Mouse (Mus musculus) stomach, embryonic 14.5 days (tissue): Measurements from ENCODE around the gene Dgke. TPM values are rescaled to one million over a fixed set of nuclear protein-coding genes. Genes with fewer than 3 reads are reported as not detected.

Experiments
- ATAC-seq: fragments of 200-750 bp; cut with Nextera tagmentation; 2 replicates; pipeline ENCODE4 v1.8.0; 2017; ENCODE audit warnings: low read depth, moderate TSS enrichment; ENCODE audit not compliant: insufficient number of reproducible peaks, insufficient read depth, low FRiP score
- H3K27ac ChIP-seq: fragments of 300-500 bp; sonication (generic); 2 replicates; pipeline ENCODE4 v1.5.1; 2014; ENCODE audit warnings: mild to moderate bottlenecking, low read length, moderate library complexity, mixed read lengths
- H3K27me3 ChIP-seq: fragments of 300-500 bp; sonication (generic); 2 replicates; pipeline ENCODE4 v1.6.1; 2014; ENCODE audit warnings: low read length, control low read depth, mixed read lengths; ENCODE audit not compliant: control insufficient read depth, insufficient read depth
- H3K36me3 ChIP-seq: fragments of 300-500 bp; sonication (generic); 2 replicates; pipeline ENCODE4 v1.6.1; 2014; ENCODE audit warnings: mild to moderate bottlenecking, control low read depth, low read length, moderate library complexity, mixed read lengths; ENCODE audit not compliant: control insufficient read depth, insufficient read depth
- H3K4me1 ChIP-seq: fragments of 300-500 bp; sonication (generic); 2 replicates; pipeline ENCODE4 v1.6.1; 2014; ENCODE audit warnings: low read length, control low read depth, mixed read lengths; ENCODE audit not compliant: control insufficient read depth, insufficient read depth
- H3K4me2 ChIP-seq: fragments of 300-500 bp; sonication (generic); replicated peaks from 2 replicates; pipeline ENCODE4 v1.6.1; 2014; ENCODE audit warnings: low read depth, low read length, control low read depth
- H3K4me3 ChIP-seq: fragments of 300-500 bp; sonication (generic); 2 replicates; pipeline ENCODE4 v1.5.1; 2014; ENCODE audit warnings: low read depth, low read length, control low read depth
- H3K9ac ChIP-seq: fragments of 300-500 bp; sonication (generic); replicated peaks from 2 replicates; pipeline ENCODE4 v1.6.1; 2014; ENCODE audit warnings: low read depth, mild to moderate bottlenecking, control low read depth, low read length, moderate library complexity, mixed read lengths
- H3K9me3 ChIP-seq: fragments of 300-500 bp; sonication (generic); 2 replicates; pipeline ENCODE4 v1.6.1; 2016; ENCODE audit warnings: low read depth, low read length, control low read depth; ENCODE audit not compliant: control insufficient read depth
- WGBS: fragments of 180-500 bp; shearing (Covaris S2); extraction: QIAGEN DNeasy Blood & Tissue Kit; methylation state at CpG from one replicate; pipeline ENCODE4 v1.1.7; 2014; 5-methylcytosine and 5-hydroxymethylcytosine counted together
- polyA plus RNA-seq: library from polyadenylated mRNA; unstranded; fragments of >200 nt; fragmentation: Nextera tagmentation; extraction: Ambion mirVana; gene quantifications from 2 replicates; pipeline ENCODE4 v1.2.1, GENCODE M21; 2014

Dgke gene
- polyA plus RNA-seq, 1 experiment from 2014 or later: 5.2 TPM

- whole genome bisulfite sequencing: 20% methylated on average over 6 of the region's 6 CpGs
- Histone ChIP-seq H3K9ac (no peak overlapping the region), H3K4me1 (no peaks in the 10 kb centered on the region), H3K27me3 (no peaks in the 10 kb centered on the region), H3K4me2 (no peak overlapping the region), H3K4me3 (no peak overlapping the region), H3K27ac (no peak overlapping the region), H3K9me3 (no peaks in the 10 kb centered on the region), H3K36me3 (no peaks in the 10 kb centered on the region)
- ATAC-seq: no peak
Measured at GRCm38 (mm10) chr11:89069303-89069702, 2.7 kb upstream of the Dgke start.

DNA sequence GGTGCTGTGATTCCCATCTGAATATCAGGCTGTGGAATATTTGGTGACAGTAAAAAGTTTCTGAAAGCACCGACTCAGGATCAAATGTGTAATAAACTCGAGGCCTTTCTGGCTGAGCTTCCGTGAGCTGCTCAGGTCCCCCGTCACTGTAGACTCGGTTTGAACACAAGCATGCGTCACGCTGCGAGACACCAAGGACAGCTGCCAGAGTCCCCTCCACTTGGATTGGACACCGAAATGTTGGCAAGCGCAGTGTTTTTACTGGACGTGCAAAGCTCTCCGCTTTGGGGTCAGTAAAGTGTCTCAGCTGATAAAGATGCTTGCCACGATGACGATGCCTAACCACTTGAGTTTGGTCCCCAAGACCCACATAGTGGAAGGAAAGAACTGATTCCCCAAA, 2.0 kb upstream of the Dgke start:
- no peak for ATAC-seq
- H3K36me3 ChIP-seq: no peaks in the 10 kb centered on the region
- H3K4me3 ChIP-seq: no peak overlapping the region
- 94% methylated on average over 14 of the region's 14 CpGs for WGBS
- no peak overlapping the region for H3K9ac ChIP-seq
- H3K9me3 ChIP-seq: no peaks in the 10 kb centered on the region
- H3K27ac ChIP-seq: no peak overlapping the region
- H3K4me2 ChIP-seq: no peak overlapping the region
- H3K27me3 ChIP-seq: no peaks in the 10 kb centered on the region
- no peaks in the 10 kb centered on the region for H3K4me1 ChIP-seq

DNA sequence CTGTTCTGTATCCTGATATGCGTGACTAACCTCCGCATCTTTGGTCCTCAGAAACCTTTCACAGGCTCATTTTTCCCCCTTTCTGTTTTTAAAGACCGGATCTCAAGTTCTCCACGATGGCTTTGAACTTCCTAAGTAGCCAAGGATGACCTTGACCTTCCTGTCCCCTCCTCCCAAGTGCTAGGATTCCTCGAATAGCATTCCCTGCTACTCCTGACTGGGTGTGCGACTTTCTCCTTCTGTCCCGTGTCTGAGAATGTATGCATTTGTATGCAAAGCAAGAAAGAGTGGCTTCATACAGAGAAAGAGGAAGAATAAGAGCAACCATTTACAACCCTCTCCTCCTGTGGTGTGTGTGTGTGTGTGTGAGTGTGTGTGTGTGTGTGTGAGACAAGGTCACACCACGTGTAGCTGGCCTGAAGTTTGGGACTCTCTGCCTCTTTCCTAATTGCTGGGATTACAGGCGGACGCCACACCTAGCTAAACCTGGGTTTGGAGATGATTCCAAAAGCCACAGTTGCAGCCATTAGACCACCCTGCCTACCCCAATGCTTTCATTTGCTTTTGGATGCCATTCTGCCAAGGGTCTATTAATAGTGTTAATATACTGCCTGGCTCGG, 1.3 kb upstream of the Dgke start:
- no peaks in the 10 kb centered on the region for H3K9me3 ChIP-seq

GRCm38 (mm10) chr11:89067301-89067822, 712 bp upstream of the Dgke start:
- no peaks in the 10 kb centered on the region for H3K36me3 ChIP-seq
- H3K4me2 ChIP-seq: no peak overlapping the region
- ATAC-seq: no peak
- H3K9ac ChIP-seq: no peak overlapping the region
- no peak overlapping the region for H3K4me3 ChIP-seq
- H3K27me3 ChIP-seq: no peaks in the 10 kb centered on the region
- no peak overlapping the region for H3K27ac ChIP-seq
- H3K4me1 ChIP-seq: no peaks in the 10 kb centered on the region
- no peaks in the 10 kb centered on the region for H3K9me3 ChIP-seq
- WGBS: 67% methylated on average over 6 of the region's 6 CpGs

More for the DNA sequence above, 1.3 kb upstream of the Dgke start:
- H3K4me1 ChIP-seq: no peaks in the 10 kb centered on the region
- no peaks in the 10 kb centered on the region for H3K36me3 ChIP-seq
- 61% methylated on average over 11 of the region's 11 CpGs for WGBS
- H3K4me3 ChIP-seq: no peak overlapping the region
- no peak for ATAC-seq
- no peak overlapping the region for H3K4me2 ChIP-seq
- H3K9ac ChIP-seq: no peak overlapping the region
- no peaks in the 10 kb centered on the region for H3K27me3 ChIP-seq
- no peak overlapping the region for H3K27ac ChIP-seq

GRCm38 (mm10) chr11:89066126-89066525, 524 bp downstream of the Dgke start:
- Histone ChIP-seq H3K36me3 (no peaks in the 10 kb centered on the region), H3K27me3 (no peaks in the 10 kb centered on the region), H3K4me3 (no peak overlapping the region), H3K9ac (no peak overlapping the region), H3K27ac (no peak overlapping the region), H3K9me3 (no peaks in the 10 kb centered on the region), H3K4me1 (no peaks in the 10 kb centered on the region), H3K4me2 (no peak overlapping the region)
- 80% methylated on average over 6 of the region's 6 CpGs for WGBS
- no peak for ATAC-seq

DNA sequence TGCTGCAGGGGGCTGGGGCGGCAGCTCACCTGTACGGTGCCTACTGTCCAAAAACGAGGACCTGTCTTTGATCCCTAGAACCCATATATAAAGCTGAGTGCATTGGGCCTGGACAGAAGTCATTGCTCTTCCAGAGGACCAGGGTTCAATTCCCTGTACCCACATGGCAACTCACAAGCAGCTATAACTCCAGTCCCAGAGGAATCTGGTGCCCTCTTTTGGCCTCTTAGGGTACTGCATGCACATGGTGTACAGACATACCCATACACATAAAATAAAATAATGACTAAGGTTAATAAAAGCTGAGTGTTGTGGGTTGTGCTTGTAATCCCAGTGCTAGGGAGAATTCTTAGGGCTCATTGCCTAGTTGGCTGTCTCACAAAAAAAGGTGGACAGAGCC, 1.4 kb downstream of the Dgke start:
- Histone ChIP-seq H3K9ac (no peak overlapping the region), H3K9me3 (no peaks in the 10 kb centered on the region), H3K4me3 (no peak overlapping the region), H3K36me3 (no peaks in the 10 kb centered on the region), H3K4me2 (no peak overlapping the region), H3K27ac (no peak overlapping the region), H3K4me1 (no peaks in the 10 kb centered on the region), H3K27me3 (no peaks in the 10 kb centered on the region)
- ATAC-seq: no peak
- WGBS: 95% methylated on average over 3 of the region's 3 CpGs

DNA sequence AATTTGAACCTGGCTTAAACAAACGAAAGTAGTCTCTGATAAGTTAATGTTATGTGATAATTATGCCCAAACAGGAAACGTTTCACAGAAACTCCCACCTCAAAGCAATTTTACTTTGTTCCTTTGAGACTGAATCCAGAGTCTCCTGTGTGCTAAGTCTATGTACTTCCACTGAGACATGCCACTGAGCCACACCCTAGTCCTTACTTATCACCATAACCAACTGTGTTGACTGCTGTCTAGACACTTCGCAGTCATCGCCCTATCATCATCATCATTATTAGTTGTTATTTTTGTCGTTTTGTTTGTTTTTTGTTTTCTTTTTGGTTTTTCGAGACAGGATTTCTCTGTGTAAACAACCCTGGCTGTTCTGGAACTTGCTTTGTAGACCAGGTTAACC, 2.3 kb downstream of the Dgke start:
- WGBS: 74% methylated on average over 6 of the region's 6 CpGs
- Histone ChIP-seq H3K4me2 (no peak overlapping the region), H3K27me3 (no peaks in the 10 kb centered on the region), H3K36me3 (no peaks in the 10 kb centered on the region), H3K4me1 (peaks cover 5% of the 10 kb centered on the region), H3K27ac (no peak overlapping the region), H3K4me3 (no peak overlapping the region), H3K9me3 (no peaks in the 10 kb centered on the region), H3K9ac (no peak overlapping the region)
- ATAC-seq: no peak

GRCm38 (mm10) chr11:89061362-89061761, 5.3 kb downstream of the Dgke start:
- H3K9ac ChIP-seq: no peak overlapping the region
- no peak overlapping the region for H3K4me2 ChIP-seq
- H3K9me3 ChIP-seq: no peaks in the 10 kb centered on the region
- no peak for ATAC-seq
- no peaks in the 10 kb centered on the region for H3K36me3 ChIP-seq
- H3K4me3 ChIP-seq: no peak overlapping the region
- H3K4me1 ChIP-seq: peaks cover 16% of the 10 kb centered on the region
- no peak overlapping the region for H3K27ac ChIP-seq
- 86% methylated on average over 7 of the region's 7 CpGs for WGBS
- H3K27me3 ChIP-seq: no peaks in the 10 kb centered on the region
